Mouse (Mus musculus) small intestine, adult 2 months (tissue): ENCODE data around the gene Ankrd52. TPM values are rescaled to one million over a fixed set of nuclear protein-coding genes. Genes with fewer than 3 reads are reported as not detected.
A peak's percentile ranks its signal among the peaks of the same experiment; 100 is the strongest.

Source experiments
- H3K27ac ChIP-seq: fragments of 200-500 bp; 2 replicates; pipeline ENCODE4 v1.5.1; 2012; ENCODE audit warnings: low read depth, low read length, control low read depth, inconsistent platforms; ENCODE audit not compliant: insufficient read depth
- H3K27me3 ChIP-seq: fragments of 200-500 bp; 2 replicates; pipeline ENCODE4 v1.6.1; 2012; ENCODE audit warnings: mild to moderate bottlenecking, moderate library complexity, low read length, inconsistent platforms; ENCODE audit not compliant: control insufficient read depth, insufficient read depth
- H3K36me3 ChIP-seq: fragments of 200-500 bp; 2 replicates; pipeline ENCODE4 v1.6.1; 2012; ENCODE audit warnings: mild to moderate bottlenecking, low read length, control low read depth, inconsistent platforms; ENCODE audit not compliant: control insufficient read depth, insufficient read depth
- H3K4me1 ChIP-seq: fragments of 200-500 bp; 2 replicates; pipeline ENCODE4 v1.6.1; 2012; ENCODE audit warnings: low read length, inconsistent platforms, mixed read lengths; ENCODE audit not compliant: control insufficient read depth, insufficient read depth, insufficient read length
- H3K4me3 ChIP-seq: fragments of 200-500 bp; 2 replicates; pipeline ENCODE4 v1.5.1; 2012; ENCODE audit warnings: low read depth, mild to moderate bottlenecking, control low read depth, inconsistent platforms, low read length, moderate library complexity
- CTCF ChIP-seq: fragments of 200-500 bp; IDR thresholded peaks from 2 replicates; pipeline ENCODE4 v1.5.1; 2012; ENCODE audit warnings: low read depth, mild to moderate bottlenecking, control low read depth, inconsistent platforms, low read length, moderate library complexity, mixed read lengths; ENCODE audit not compliant: insufficient replicate concordance, insufficient read length; ENCODE audit errors: extremely low read depth
- POLR2A ChIP-seq: fragments of 200-500 bp; IDR thresholded peaks from 2 replicates; pipeline ENCODE4 v1.6.1; 2012; ENCODE audit warnings: low read depth, mild to moderate bottlenecking, control low read depth, inconsistent platforms, low read length, moderate library complexity
- WGBS: fragments of 180-500 bp; shearing (Covaris S2); methylation state at CpG from one replicate; pipeline ENCODE4 v1.1.7; 2018; 5-methylcytosine and 5-hydroxymethylcytosine counted together
- polyA plus RNA-seq: library from polyadenylated mRNA; depleted of rRNA; stranded (reverse); fragments of >200 nt; gene quantifications from 2 replicates; pipeline ENCODE4 v1.2.3, GENCODE M21; 2012

Ankrd52 gene
- polyA plus RNA-seq, 1 experiment: 22.1 TPM

- H3K27ac ChIP-seq: peak overlapping the region; percentile 86
- WGBS: 1% methylated on average over 36 of the region's 36 CpGs
- peak overlapping the region; percentile 73 for H3K4me3 ChIP-seq
- H3K36me3 ChIP-seq: peaks cover 12% of the 10 kb centered on the region
- H3K27me3 ChIP-seq: no peaks in the 10 kb centered on the region
- H3K4me1 ChIP-seq: peaks cover 20% of the 10 kb centered on the region; the same call in 1 of the 2 replicates
- TF ChIP-seq CTCF: peak; percentile 65
- TF ChIP-seq POLR2A: peak; percentile 64; the same call in 1 of the 2 replicates
These were observed 33.0 kb downstream of the Ankrd52 start for GRCm38 (mm10) chr10:128409692-128410559.

- H3K27ac ChIP-seq: peak overlapping the region; percentile 86
- peak overlapping the region; percentile 32 for H3K4me3 ChIP-seq
- H3K27me3 ChIP-seq: no peaks in the 10 kb centered on the region
- no peak for TF ChIP-seq CTCF
- no peak for TF ChIP-seq POLR2A
- H3K36me3 ChIP-seq: peaks cover 14% of the 10 kb centered on the region
- 7% methylated on average over 4 of the region's 4 CpGs for WGBS
- H3K4me1 ChIP-seq: peaks cover 22% of the 10 kb centered on the region; the same call in 1 of the 2 replicates
These were observed 33.6 kb downstream of the Ankrd52 start for GRCm38 (mm10) chr10:128410560-128410845.

- peaks cover 12% of the 10 kb centered on the region for H3K36me3 ChIP-seq
- peak within 1 kb of the TSS; percentile 86 for H3K27ac ChIP-seq
- H3K4me1 ChIP-seq: peaks cover 22% of the 10 kb centered on the region; the same call in 1 of the 2 replicates
These were observed 34.5 kb downstream of the Ankrd52 start, which contains the start of the genes Nabp2 and Rnf41 for GRCm38 (mm10) chr10:128411211-128412054. TSS of gene Nabp2 (minus strand) at chr10:128411492. TSS of gene Rnf41 (plus strand) at chr10:128411657.

GRCm38 (mm10) chr10:128412055-128412381, 35.1 kb downstream of the Ankrd52 start:
- WGBS: under 1% methylated on average over 14 of the region's 14 CpGs
- peaks cover 22% of the 10 kb centered on the region; the same call in 1 of the 2 replicates for H3K4me1 ChIP-seq
- peak overlapping the region; percentile 86 for H3K4me3 ChIP-seq
- H3K27me3 ChIP-seq: no peaks in the 10 kb centered on the region
- H3K36me3 ChIP-seq: peaks cover 17% of the 10 kb centered on the region
- H3K27ac ChIP-seq: peak overlapping the region; percentile 66
- TF ChIP-seq CTCF: no peak
- TF ChIP-seq POLR2A: no peak

More at GRCm38 (mm10) chr10:128411211-128412054, 34.5 kb downstream of the Ankrd52 start, which contains the start of the genes Nabp2 and Rnf41:
- WGBS: under 1% methylated on average over 50 of the region's 50 CpGs
- no peak; the same call in none of the 2 replicates for TF ChIP-seq POLR2A
- TF ChIP-seq CTCF: no peak
- H3K4me3 ChIP-seq: peak within 1 kb of the TSS; percentile 86
- no peaks in the 10 kb centered on the region for H3K27me3 ChIP-seq

- Histone ChIP-seq H3K36me3 (peaks cover 16% of the 10 kb centered on the region), H3K4me1 (peaks cover 22% of the 10 kb centered on the region; the same call in 1 of the 2 replicates)
- WGBS: 16% methylated on average over 1 of the region's 1 CpGs
These were observed 35.6 kb downstream of the Ankrd52 start for GRCm38 (mm10) chr10:128412558-128412957.

GRCm38 (mm10) chr10:128413076-128413475, 36.2 kb downstream of the Ankrd52 start:
- WGBS: 19% methylated on average over 1 of the region's 1 CpGs
- Histone ChIP-seq H3K27me3 (no peaks in the 10 kb centered on the region), H3K36me3 (peaks cover 14% of the 10 kb centered on the region), H3K4me1 (peaks cover 22% of the 10 kb centered on the region; the same call in 1 of the 2 replicates), H3K27ac (peak overlapping the region; percentile 28; the same call in 1 of the 2 replicates), H3K4me3 (no peak overlapping the region)
- TF ChIP-seq POLR2A (no peak), CTCF (no peak)

More at GRCm38 (mm10) chr10:128412558-128412957, 35.6 kb downstream of the Ankrd52 start:
- Histone ChIP-seq H3K27ac (peak overlapping the region; percentile 8; the same call in 1 of the 2 replicates), H3K27me3 (no peaks in the 10 kb centered on the region), H3K4me3 (no peak overlapping the region)
- TF ChIP-seq CTCF: no peak
- TF ChIP-seq POLR2A: no peak
